Mouse (Mus musculus): ENCODE results near the gene Fcho1. TPM values are rescaled to one million over a fixed set of nuclear protein-coding genes. Genes with fewer than 3 reads are reported as not detected.

The Fcho1 gene
- polyA plus RNA-seq, 1 experiment from 2014 or later = 12.6 TPM

DNA sequence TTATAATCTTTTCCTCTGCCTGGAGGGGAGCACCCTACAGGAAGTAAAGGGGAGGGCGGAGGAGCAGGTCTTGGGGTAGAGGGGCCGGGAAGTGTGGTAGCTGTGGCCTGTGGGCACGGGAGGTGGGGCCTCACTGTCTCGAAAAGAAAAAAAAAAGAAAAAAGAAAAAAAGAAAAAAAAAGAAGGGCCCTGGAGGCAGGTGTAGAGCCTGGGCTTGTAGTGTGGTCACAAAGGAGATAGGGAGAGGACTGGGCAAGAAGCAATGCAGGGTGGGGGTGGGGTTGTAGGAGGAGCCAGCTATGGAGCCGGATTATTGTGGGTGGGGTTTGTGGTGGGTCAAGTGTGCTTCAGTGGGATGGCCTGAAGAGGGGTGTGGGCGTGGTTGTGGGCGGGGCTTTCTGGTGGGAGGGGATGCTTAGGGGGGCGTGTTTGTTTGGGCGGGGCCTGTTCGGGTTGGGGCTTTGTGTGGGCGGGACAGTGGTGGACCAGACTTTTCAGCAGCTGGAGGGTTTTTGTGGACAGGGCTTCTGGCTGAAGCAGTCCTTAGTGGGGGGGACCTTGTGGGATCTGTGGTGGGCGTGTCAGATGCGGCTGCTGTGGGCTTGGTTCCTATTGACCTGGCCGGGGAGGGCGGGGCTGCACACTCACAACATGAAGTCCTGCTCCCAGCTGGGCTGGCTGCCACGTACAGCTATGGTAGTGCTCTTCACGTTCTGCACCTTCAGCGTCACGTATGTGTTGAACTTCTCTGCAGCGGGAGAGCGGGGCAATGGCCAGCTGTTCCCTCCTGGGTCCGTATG lies 60.0 kb downstream of the Fcho1 start:
- Histone ChIP-seq H3K27ac (peak overlapping the region; percentile 83), H3K36me3 (replicated peaks) (no peaks in the 10 kb centered on the region), H3K4me3 (peak overlapping the region; percentile 40), H3K27me3 (ENCODE audit: poor library complexity, severe bottlenecking) (peaks cover 87% of the 10 kb centered on the region), H3K4me1 (peaks cover 52% of the 10 kb centered on the region), H3K9me3 (no peaks in the 10 kb centered on the region)
- 5% methylated on average over 22 of the region's 22 CpGs for WGBS
- DNase-seq (ENCODE audit: extremely low spot score, low spot score) = peak; percentile 95

DNA sequence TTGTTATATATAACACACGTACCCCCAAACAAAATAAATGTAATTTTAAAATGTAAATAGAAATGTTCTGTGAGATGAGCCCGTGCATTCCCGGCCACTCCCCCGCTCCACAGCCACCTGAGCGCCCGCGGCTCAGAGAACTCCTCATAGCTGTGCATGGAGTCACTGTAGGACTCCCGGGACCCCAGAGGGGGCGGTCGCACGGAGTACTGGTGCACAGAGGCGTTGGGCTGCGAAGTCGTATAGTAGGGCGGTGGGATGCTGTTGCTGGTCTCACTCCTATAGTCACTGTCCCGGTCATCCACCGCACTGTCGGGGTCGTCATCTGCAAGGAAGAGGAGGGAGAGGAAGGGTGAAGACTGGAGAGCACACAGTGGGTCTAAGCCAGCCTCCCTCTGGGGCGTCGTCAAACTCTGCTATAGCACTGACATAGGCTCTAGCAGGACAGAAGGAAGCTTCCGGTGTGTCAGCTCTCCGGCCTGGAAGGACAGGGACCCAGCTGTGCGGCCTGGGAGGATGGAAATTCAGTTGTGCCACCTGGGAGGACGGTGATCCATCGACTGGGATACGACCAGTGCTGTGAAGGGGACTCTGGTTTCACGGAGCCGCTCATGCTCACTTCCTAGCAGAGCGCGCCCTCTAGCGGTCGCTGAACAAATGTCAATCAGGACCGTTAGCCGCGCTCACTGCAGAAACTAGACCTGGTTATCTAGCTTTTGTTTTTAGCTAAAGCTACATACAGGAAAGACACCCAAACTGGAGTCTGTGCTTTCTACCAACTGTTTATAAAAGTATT lies 65.0 kb downstream of the Fcho1 start:
- Histone ChIP-seq H3K4me1 (peaks cover 23% of the 10 kb centered on the region), H3K4me3 (peak overlapping the region; percentile 14; the same call in 1 of the 2 replicates), H3K27me3 (ENCODE audit: poor library complexity, severe bottlenecking) (peaks cover 91% of the 10 kb centered on the region), H3K9me3 (no peaks in the 10 kb centered on the region), H3K27ac (no peak overlapping the region), H3K36me3 (replicated peaks) (no peaks in the 10 kb centered on the region)
- DNase-seq (ENCODE audit: extremely low spot score, low spot score) = peak; percentile 86
- whole genome bisulfite sequencing = 7% methylated on average over 36 of the region's 36 CpGs

DNA sequence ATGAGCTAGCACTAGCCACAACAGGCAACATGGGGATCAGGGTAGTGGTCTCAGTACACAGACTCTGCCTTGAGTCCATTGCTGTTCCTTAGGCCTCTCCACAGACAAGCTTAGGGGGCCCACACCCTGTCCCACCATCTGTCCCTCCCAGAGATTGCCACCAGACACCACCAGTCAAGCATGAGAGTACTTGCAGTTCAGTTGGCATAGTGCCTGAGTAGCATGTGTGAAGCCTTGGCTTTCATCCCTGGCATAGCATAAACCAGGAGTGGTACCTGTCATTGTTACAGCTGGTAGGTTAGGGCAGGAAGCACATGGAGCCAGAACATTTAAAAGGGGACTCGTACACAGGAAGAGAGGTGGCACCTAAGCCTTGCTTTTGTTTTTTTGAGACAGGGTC lies 65.8 kb downstream of the Fcho1 start:
- Histone ChIP-seq H3K27ac (no peak overlapping the region), H3K9me3 (no peaks in the 10 kb centered on the region), H3K4me1 (peaks cover 21% of the 10 kb centered on the region), H3K4me3 (no peak overlapping the region), H3K27me3 (ENCODE audit: poor library complexity, severe bottlenecking) (peaks cover 95% of the 10 kb centered on the region), H3K36me3 (replicated peaks) (no peaks in the 10 kb centered on the region)
- DNase-seq (ENCODE audit: extremely low spot score, low spot score) = no peak
- WGBS = 61% methylated on average over 1 of the region's 1 CpGs

DNA sequence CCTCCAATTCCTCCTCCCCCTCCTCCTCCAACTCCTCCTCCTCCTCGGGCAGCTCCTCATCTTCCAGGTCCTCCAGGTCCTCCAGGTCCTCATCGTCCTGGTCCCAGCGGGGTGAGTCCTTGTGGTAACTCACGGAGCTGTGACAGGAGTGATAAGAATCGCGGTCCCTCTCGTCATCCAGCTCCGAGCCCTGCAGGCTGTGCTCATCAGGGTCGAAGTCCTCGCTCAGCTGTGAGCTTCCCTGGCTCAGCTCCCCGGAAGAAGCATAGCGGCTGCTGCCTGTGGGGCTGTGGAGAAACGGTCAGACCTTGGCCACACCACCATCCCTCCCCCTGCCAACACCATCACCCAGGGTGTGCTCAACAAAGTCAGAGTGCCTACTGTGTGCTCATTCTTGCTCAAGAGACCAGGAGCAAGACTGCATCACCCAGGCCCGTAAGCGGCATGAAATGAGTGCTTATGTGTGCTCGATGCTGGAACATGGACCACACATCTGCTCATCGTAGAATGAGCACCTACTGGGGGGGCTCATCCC lies 66.9 kb downstream of the Fcho1 start:
- no peak for DNase-seq (ENCODE audit: extremely low spot score, low spot score)
- Histone ChIP-seq H3K36me3 (replicated peaks) (no peaks in the 10 kb centered on the region), H3K27ac (no peak overlapping the region), H3K9me3 (no peaks in the 10 kb centered on the region), H3K27me3 (ENCODE audit: poor library complexity, severe bottlenecking) (peaks cover 99% of the 10 kb centered on the region), H3K4me3 (no peak overlapping the region), H3K4me1 (peaks cover 24% of the 10 kb centered on the region)
- WGBS = 32% methylated on average over 17 of the region's 17 CpGs

Other genes starting within 250 kb of the Fcho1 start
- 1.8 TPM in 2 replicates for gene Ano8, start 239.8 kb downstream of the Fcho1 start, polyA plus RNA-seq (2016; fragmentation: Nextera tagmentation; extraction: Ambion mirVana)
- gene Gtpbp3, start 237.6 kb downstream of the Fcho1 start, polyA plus RNA-seq (2016; fragmentation: Nextera tagmentation; extraction: Ambion mirVana) = 21.3 and 22.3 TPM in 2 replicates
- gene Plvap, start 214.0 kb downstream of the Fcho1 start, polyA plus RNA-seq (2016; fragmentation: Nextera tagmentation; extraction: Ambion mirVana) = 43.3 and 47.5 TPM in 2 replicates
- 0.47 TPM in 1 of 2 replicates, not detected in the other for gene Ccdc194, start 200.0 kb downstream of the Fcho1 start, polyA plus RNA-seq (2016; fragmentation: Nextera tagmentation; extraction: Ambion mirVana)
- 6.7 and 7.4 TPM in 2 replicates for gene Bst2, start 188.3 kb downstream of the Fcho1 start, polyA plus RNA-seq (2016; fragmentation: Nextera tagmentation; extraction: Ambion mirVana)
- 65.9 and 66.0 TPM in 2 replicates for gene Mvb12a, start 182.8 kb downstream of the Fcho1 start, polyA plus RNA-seq (2016; fragmentation: Nextera tagmentation; extraction: Ambion mirVana)
- 0.17 and 0.28 TPM in 2 replicates for gene Tmem221, start 166.8 kb downstream of the Fcho1 start, polyA plus RNA-seq (2016; fragmentation: Nextera tagmentation; extraction: Ambion mirVana)
- gene Nxnl1, start 159.1 kb downstream of the Fcho1 start, polyA plus RNA-seq (2016; fragmentation: Nextera tagmentation; extraction: Ambion mirVana) = 0.09 TPM in 1 of 2 replicates, not detected in the other
- gene Slc27a1, start 156.8 kb downstream of the Fcho1 start, polyA plus RNA-seq (2016; fragmentation: Nextera tagmentation; extraction: Ambion mirVana) = 20.2 and 21.9 TPM in 2 replicates
- gene Pgls, start 133.5 kb downstream of the Fcho1 start, polyA plus RNA-seq (2016; fragmentation: Nextera tagmentation; extraction: Ambion mirVana) = 262 and 266 TPM in 2 replicates
- gene Fam129c, start 128.1 kb downstream of the Fcho1 start, polyA plus RNA-seq (2016; fragmentation: Nextera tagmentation; extraction: Ambion mirVana) = 4.1 and 5.1 TPM in 2 replicates
- gene Colgalt1, start 114.7 kb downstream of the Fcho1 start, polyA plus RNA-seq (2016; fragmentation: Nextera tagmentation; extraction: Ambion mirVana) = 44.2 and 47.4 TPM in 2 replicates
- gene Unc13a, start 54.0 kb downstream of the Fcho1 start, polyA plus RNA-seq (2016; fragmentation: Nextera tagmentation; extraction: Ambion mirVana) = 2.9 and 3.3 TPM in 2 replicates
- gene Jak3, start 49.4 kb downstream of the Fcho1 start, polyA plus RNA-seq (2016; fragmentation: Nextera tagmentation; extraction: Ambion mirVana) = 2.5 and 3.0 TPM in 2 replicates
- gene Insl3, start 36.5 kb downstream of the Fcho1 start, polyA plus RNA-seq (2016; fragmentation: Nextera tagmentation; extraction: Ambion mirVana) = 0.26 TPM in 1 of 2 replicates, not detected in the other
- gene B3gnt3, start 23.9 kb downstream of the Fcho1 start, polyA plus RNA-seq (2016; fragmentation: Nextera tagmentation; extraction: Ambion mirVana) = 0.41 and 0.69 TPM in 2 replicates
- 4.0 and 4.2 TPM in 2 replicates for gene Zfp709, start 156.3 kb upstream of the Fcho1 start, polyA plus RNA-seq (2016; fragmentation: Nextera tagmentation; extraction: Ambion mirVana)
- 7.7 and 8.4 TPM in 2 replicates for gene Zfp882, start 182.9 kb upstream of the Fcho1 start, polyA plus RNA-seq (2016; fragmentation: Nextera tagmentation; extraction: Ambion mirVana)
- gene Zfp617, start 182.9 kb upstream of the Fcho1 start, polyA plus RNA-seq (2016; fragmentation: Nextera tagmentation; extraction: Ambion mirVana) = 36.9 and 37.5 TPM in 2 replicates
- gene Zfp961, start 225.3 kb upstream of the Fcho1 start, polyA plus RNA-seq (2016; fragmentation: Nextera tagmentation; extraction: Ambion mirVana) = 27.8 and 28.8 TPM in 2 replicates